Mouse (Mus musculus) Patski (cell line): Measurements from ENCODE around the gene Tekt5. TPM values are rescaled to one million over a fixed set of nuclear protein-coding genes. Genes with fewer than 3 reads are reported as not detected.

Experiments used
- ATAC-seq: fragments of 100-300 bp; one replicate; pipeline ENCODE4 v1.8.0; 2021
- CTCF ChIA-PET: fragments of 350-600 bp; sonication (Branson Sonifier 250); formaldehyde crosslinking; loops from one replicate; lab custom pipeline; 2022; ENCODE audit warnings: inconsistent platforms; lab: Charles Lee
- POLR2A ChIA-PET: fragments of 350-600 bp; sonication (Branson Sonifier 250); formaldehyde crosslinking; loops from one replicate; lab custom pipeline; 2022; ENCODE audit warnings: antibody characterized with exemption, inconsistent platforms; lab: Charles Lee
- DNase-seq: peaks from one replicate; pipeline ENCODE4 v3.0.0-alpha.2; 2011; ENCODE audit warnings: low read depth, low spot score
- H3K27me3 ChIP-seq: fragments of 371-371 bp; one replicate; pipeline ENCODE4 v1.5.1; 2021
- CTCF ChIP-seq: fragments of 100-300 bp; IDR thresholded peaks from one replicate; pipeline ENCODE4 v1.5.1; 2021
- in situ Hi-C: fragments of 300-500 bp; cut with MboI; formaldehyde crosslinking; loops from 3 replicates; pipeline ENCODE4 v1.11.1; 2018; ENCODE audit warnings: low pct_unique_long_range_greater_than_20kb, mixed read lengths
- polyA plus RNA-seq: library from polyadenylated mRNA; unstranded; gene quantifications from one replicate; pipeline ENCODE4 v1.2.3, GENCODE M21; 2021

Tekt5 gene
- polyA plus RNA-seq, 1 experiment from 2014 or later, result not detected

DNA sequence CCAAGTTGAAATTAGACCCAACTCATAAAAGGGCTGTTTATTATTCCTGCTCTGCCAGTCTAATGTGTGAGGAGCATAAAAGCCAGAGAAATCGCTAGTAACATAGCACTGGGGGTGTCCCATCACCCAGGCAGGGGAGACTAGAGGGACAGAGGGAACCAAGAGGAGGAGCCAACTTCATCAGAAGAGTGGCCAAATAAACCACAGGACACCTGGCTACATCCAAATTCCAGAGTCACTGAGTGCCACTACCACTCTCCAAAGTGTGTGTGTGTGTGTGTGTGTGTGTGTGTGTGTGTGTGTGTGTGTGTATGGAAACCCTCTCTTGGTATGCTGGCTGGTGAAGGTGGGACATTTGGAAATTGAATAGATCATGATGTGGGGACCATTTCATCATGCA, 32.2 kb downstream of the Tekt5 start:
- in situ Hi-C loops, result no loop called here
- no peaks in the 10 kb centered on the region for H3K27me3 ChIP-seq
- ChIA-PET POLR2A (no interaction called here), CTCF (no interaction called here)
- DNase-seq (no peak), ATAC-seq (no peak)
- no peak for TF ChIP-seq CTCF

DNA sequence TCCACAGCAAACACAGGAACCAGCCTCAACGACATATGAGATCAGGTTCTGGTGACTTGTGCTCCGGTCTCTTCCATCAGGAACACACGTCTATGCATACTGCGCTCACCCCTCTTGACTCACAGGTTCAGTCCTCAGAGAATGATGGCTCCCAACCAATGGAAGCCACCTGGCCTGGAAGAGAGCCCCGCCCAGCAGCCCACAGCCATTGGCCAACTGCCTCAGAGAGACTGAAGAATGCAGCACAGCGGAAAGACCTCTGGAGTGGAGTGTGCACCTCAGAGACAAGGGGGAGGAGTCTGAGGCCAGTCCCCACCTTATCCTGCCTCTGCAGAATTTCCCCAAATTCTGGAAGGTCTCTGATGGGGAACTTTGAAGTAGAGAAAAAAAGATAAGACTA, 36.0 kb downstream of the Tekt5 start:
- no peaks in the 10 kb centered on the region for H3K27me3 ChIP-seq
- ChIA-PET CTCF (no interaction called here), POLR2A (no interaction called here)
- in situ Hi-C loops, result no loop called here
- DNase-seq, result no peak
- ATAC-seq, result no peak
- no peak for TF ChIP-seq CTCF

DNA sequence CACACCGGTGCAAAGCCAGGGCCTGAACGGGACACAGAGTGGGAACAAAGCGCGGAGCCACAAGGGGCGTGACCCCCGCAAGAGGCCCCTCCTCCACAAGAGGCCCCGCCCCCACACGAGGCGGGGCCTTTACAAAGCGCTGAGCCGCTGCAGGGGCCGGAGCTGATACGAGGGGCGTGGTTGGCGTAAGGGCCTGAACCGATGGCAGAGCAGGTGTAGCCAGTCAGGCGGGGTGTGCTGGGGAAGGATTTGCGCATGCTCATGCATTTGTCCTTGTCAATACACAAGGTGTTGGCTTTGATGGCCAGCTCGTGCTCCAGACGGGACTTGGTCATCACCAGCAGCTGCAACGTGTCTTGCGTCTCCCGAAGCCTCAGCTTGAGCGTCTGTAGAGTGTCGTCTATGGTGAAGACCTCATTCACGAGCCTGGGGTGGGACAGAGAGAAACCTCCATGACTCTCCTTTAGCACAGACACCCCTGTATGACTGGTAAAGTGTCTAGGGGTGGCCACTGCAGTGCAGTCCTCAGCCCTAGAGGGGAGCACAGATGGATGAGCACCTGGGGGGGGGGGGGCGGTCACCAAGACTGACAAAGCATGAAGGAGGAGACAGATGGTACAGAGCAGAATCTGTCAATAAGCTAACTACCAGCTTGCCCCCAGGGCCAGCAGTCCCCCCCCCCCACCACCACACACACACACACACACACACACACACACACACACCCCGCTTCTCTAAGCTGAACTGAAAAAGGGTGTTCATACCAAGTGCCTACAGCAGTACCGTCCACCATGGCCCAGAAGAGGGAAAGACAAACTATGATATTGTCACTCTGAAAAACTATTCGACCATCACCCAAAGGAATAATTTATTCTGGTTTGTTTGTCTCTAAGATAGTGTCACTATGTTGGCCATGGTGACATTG, 37.0 kb downstream of the Tekt5 start:
- POLR2A ChIA-PET, result no interaction called here
- DNase-seq (no peak), ATAC-seq (no peak)
- TF ChIP-seq CTCF, result no peak
- in situ Hi-C loops, result no loop called here
- CTCF ChIA-PET, result interaction anchor here (0.6 to 1.0 kb wide), 2 partner anchors 40 to 511 kb away, joined by 3 read pairs; no protein-coding TSS in a partner anchor
- H3K27me3 ChIP-seq, result no peaks in the 10 kb centered on the region

DNA sequence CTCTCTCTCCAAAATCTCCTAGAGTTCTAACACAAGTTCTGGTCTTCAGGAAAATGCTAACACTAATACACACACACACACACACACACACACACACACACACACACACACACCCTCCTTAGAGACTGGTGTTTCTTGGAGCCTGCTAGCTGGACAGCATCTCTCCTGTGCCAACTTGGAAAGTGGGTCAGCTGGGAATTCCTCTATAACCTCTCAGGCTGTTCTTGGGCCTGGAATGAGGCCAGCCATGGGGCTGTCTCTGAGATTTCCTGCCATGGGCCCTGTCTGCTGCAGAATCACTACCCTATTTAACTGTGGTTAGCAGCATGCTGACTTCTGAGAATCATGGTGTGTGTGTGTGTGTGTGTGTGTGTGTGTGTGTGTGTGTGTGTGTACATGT, 40.3 kb downstream of the Tekt5 start:
- CTCF ChIA-PET, result no interaction called here
- no peaks in the 10 kb centered on the region for H3K27me3 ChIP-seq
- in situ Hi-C loops, result no loop called here
- ATAC-seq (no peak), DNase-seq (no peak)
- TF ChIP-seq CTCF, result no peak
- POLR2A ChIA-PET, result no interaction called here

DNA sequence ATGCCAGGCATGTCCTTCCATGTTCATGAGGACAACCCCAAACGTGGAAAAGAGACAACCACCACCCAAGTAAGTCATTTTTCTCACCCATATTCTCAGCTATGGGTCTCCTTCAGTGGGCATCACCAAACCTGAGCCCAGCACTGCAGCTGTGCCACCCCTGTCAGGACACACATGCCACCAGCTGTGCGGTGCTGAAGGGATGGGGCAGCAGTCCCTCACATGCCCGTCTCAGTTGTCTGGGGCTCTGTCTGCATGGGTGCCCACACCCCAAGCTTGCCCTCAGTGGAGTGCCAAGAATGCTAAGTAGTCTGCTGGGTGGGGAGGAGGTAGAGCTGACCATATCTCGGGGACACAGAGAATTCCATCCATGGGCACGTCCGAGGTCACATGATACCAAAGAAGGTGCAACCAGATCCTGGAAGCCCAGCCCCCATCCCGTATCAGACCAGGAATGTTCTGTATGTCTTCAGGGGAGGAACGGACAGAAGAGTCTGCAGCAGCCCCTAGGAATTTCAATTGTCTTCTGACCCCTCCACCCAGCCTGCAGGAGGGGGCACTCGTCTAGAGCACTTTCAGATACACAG, 44.1 kb downstream of the Tekt5 start:
- TF ChIP-seq CTCF, result no peak
- ChIA-PET POLR2A (no interaction called here), CTCF (interaction anchor here (2.4 kb wide), 1 partner anchor 9 kb away, joined by 8 read pairs; no protein-coding TSS in a partner anchor)
- no peaks in the 10 kb centered on the region for H3K27me3 ChIP-seq
- DNase-seq (no peak), ATAC-seq (no peak)
- in situ Hi-C loops, result no loop called here

DNA sequence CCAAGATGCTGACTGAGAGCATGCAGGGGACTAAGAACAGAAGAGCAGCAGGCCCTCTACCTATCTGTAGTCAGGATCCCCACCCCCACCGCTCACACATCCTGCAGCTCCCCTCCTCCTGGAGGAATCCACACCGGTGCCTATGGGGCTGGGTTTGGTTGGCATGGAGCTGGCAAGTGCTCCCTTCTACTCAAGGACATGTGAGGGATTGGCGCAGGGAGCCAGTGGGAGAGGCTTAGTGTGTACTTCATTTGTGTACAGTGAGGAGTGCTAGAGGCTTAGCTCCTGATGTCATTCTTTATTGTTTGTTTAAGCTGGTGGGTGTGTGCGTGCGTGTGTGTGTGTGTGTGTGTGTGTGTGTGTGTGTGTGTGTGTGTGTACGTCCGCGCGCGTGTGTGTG, 45.4 kb downstream of the Tekt5 start:
- ATAC-seq (no peak), DNase-seq (no peak)
- ChIA-PET POLR2A (interaction anchor here (0.6 kb wide), 1 partner anchor 238 kb away, joined by 3 read pairs; no protein-coding TSS in a partner anchor), CTCF (no interaction called here)
- in situ Hi-C loops, result no loop called here
- TF ChIP-seq CTCF, result no peak
- H3K27me3 ChIP-seq, result no peaks in the 10 kb centered on the region

DNA sequence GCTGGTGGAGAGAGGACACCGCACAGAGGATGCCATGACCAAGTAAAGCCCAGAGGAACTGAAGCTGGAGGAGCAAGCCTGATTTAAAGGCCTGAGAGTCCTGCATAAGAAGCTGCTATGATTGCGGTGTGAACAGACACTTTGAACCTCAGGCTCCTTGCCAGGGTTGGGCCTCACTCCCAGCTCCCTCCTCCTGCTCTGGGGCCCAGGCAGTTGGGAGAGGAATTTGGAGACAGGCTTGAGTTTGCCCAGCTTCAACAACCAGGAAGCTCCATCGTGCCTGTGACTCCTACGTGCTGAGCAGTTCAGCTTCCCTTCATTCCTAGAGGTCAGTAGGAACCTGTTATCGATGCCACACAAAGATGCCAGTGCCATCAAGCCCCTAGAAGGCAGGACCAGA, 45.9 kb downstream of the Tekt5 start:
- in situ Hi-C loops, result no loop called here
- TF ChIP-seq CTCF, result no peak
- POLR2A ChIA-PET, result no interaction called here
- CTCF ChIA-PET, result no interaction called here
- no peak for ATAC-seq
- DNase-seq, result no peak
- no peaks in the 10 kb centered on the region for H3K27me3 ChIP-seq

DNA sequence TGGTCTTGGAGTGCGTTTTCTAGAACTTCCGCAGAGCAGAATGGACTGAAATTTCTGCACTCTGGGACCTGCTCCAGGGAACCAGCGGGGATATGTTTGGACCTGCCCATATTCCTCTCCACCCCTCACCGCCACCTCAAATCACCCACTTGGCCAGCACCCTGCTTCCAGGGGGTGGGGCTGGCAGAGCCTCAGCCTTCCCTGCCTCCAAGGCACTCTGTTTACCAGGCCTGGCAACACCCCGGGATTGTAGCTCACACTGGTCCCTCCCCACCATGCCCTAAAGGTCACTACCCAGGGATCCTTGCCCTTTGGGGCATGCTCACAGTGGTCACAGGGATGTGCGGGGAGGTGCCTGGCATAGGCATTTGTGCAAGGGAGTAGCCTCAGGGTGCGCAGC, 47.7 kb downstream of the Tekt5 start:
- in situ Hi-C loops, result no loop called here
- no peak for DNase-seq
- TF ChIP-seq CTCF, result no peak
- H3K27me3 ChIP-seq, result no peaks in the 10 kb centered on the region
- ChIA-PET CTCF (no interaction called here), POLR2A (no interaction called here)
- no peak for ATAC-seq

DNA sequence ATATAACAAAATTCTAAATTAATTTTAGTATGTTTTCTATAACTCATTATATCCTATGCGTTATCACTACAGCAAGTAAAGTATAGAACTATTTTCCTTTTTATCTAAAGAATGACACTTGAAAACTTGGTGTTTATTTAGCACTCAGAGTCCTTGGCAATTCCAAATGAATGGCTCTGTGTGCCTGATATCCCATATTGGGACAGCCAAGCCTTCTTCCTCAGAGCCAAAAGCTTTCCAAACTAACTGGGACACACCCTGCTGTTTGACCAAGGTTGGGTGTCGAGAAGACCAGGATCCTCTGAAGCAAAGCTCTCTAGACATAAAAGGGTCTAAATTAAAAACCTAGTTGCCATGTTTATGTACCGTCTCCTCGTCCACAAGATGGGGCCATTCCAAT, 54.2 kb downstream of the Tekt5 start:
- in situ Hi-C loops, result no loop called here
- no peaks in the 10 kb centered on the region for H3K27me3 ChIP-seq
- ATAC-seq, result no peak
- ChIA-PET CTCF (interaction anchor here (0.6 to 2.6 kb wide), 3 partner anchors 9 to 12 kb away, joined by 3 to 8 read pairs (median 3); no protein-coding TSS in a partner anchor), POLR2A (no interaction called here)
- DNase-seq, result no peak
- TF ChIP-seq CTCF, result no peak

DNA sequence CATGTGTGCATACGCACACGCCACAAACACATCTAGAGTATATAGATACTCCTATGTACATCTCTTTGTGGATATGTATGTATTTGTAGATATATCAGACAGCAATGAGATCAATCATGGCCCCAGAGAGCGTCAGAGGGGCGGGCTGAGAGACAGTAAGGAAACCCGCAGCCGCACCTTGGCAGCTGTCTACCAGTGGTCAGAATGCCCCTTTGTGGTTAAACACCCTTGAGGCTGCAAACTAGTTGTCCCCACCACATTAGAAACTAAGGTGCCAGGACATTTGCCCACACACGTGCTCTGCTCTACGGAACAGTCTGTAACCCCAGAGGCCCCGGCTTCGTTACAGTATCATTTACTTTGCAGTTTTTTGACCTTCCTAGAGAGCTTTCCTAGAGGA, 55.4 kb downstream of the Tekt5 start:
- no peak for TF ChIP-seq CTCF
- in situ Hi-C loops, result no loop called here
- ATAC-seq, result no peak
- ChIA-PET CTCF (no interaction called here), POLR2A (no interaction called here)
- no peaks in the 10 kb centered on the region for H3K27me3 ChIP-seq
- no peak for DNase-seq

DNA sequence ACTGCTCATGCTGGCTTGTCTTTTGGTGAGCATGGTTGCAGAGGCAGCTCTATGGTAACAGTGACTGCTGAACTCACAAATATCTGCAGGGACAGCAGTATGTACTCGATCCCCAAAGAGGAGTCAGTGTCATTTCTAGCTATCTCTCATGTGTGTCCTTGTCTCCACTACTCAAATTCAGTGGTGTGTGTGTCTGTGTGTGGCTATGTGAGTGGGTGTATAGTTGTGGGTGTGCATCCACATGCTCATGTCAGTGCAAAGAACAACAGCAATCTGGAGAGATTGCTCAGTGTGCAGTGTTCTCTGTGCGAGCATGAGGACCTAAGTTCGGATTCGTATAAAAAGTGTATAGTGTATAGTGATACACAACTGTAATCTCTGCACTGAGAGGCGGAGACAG, 56.7 kb downstream of the Tekt5 start:
- CTCF ChIA-PET, result no interaction called here
- POLR2A ChIA-PET, result no interaction called here
- no peak for TF ChIP-seq CTCF
- DNase-seq (no peak), ATAC-seq (no peak)
- H3K27me3 ChIP-seq, result no peaks in the 10 kb centered on the region
- in situ Hi-C loops, result no loop called here
